Mouse (Mus musculus): ENCODE measurements around the gene Prune1. TPM values are rescaled to one million over a fixed set of nuclear protein-coding genes. Genes with fewer than 3 reads are reported as not detected.

The Prune1 gene
- 19.8 and 22.7 TPM in 2 replicates for polyA plus RNA-seq (2014; fragmentation: Nextera tagmentation; extraction: Ambion mirVana)

DNA sequence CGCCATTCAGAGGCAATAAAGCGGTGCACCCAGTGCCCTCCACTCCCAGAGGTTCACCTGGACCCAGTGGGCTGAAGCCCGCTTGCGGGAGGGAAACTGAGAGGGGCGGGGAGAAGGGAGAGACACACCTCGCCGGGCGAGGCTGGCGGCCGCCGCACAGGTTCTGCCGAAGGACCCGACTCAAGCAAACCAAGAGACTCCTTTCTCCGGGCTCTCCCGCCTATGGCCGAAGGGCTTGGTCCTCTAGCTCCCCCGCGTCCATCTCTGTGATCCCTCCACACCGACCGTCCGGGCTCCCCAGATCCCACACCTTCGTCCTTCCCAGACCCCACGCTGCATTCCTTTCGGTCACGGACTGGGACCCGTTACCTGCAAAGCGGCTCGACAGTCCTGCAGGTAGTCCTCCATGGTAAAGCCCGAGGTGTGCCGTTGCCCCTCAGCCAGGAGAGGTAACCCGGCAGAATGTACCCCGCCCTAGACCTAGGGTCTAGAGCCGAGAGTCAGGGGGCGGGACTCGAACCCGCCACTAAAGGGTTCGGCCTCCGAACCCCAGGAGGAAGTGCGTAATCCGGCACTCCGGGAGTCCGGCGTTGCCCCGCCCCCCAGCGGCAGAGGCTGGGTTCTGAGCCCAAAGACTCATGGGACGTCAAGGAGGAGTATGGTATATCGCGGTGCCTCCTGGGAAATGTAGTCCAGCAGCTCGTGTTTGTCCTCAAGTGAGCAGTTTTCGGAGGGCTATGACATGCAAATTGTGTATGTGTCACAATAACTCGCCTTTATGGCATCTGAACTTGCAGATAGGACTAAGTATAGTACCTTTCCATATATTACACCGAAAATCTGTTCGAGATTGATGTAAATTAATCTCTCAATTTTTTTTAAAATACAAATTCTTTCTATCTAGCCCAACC lies at the start of gene Prune1, which contains the start of gene Mindy1:
TSS of gene Prune1 (minus strand) at position 861 of the 911 bp plus-strand sequence.
TSS of gene Mindy1 (plus strand) at position 130 of the 911 bp plus-strand sequence.
- H3K4me1 ChIP-seq (replicated peaks; ENCODE audit: control insufficient read depth, insufficient read depth, low read length): peaks cover 35% of the 10 kb centered on the region
- peak within 1 kb of the TSS; percentile 90 for H3K9ac ChIP-seq (ENCODE audit: low read depth, low read length)
- WGBS: under 1% methylated on average over 53 of the region's 53 CpGs
- H3K4me3 ChIP-seq (ENCODE audit: low read depth, low read length): peak within 1 kb of the TSS; percentile 82
- no peaks in the 10 kb centered on the region for H3K36me3 ChIP-seq (ENCODE audit: control insufficient read depth, insufficient read depth, low read length)
- DNase-seq (ENCODE audit: low spot score) (peak; percentile 98), ATAC-seq (replicated peaks; ENCODE audit: low FRiP score) (peak; percentile 88)
- H3K27ac ChIP-seq (ENCODE audit: low read depth, low read length): peak within 1 kb of the TSS; percentile 98
- H3K9me3 ChIP-seq (ENCODE audit: control insufficient read depth, low read length): no peaks in the 10 kb centered on the region
- no peaks in the 10 kb centered on the region for H3K27me3 ChIP-seq (replicated peaks; ENCODE audit: control insufficient read depth, insufficient read depth, low read length)
- peak within 1 kb of the TSS; percentile 93 for H3K4me2 ChIP-seq

GRCm38 (mm10) chr3:95331528-95331927 lies 49.7 kb upstream of the Prune1 start:
- H3K27ac ChIP-seq (ENCODE audit: low read depth, low read length): no peak overlapping the region
- H3K4me2 ChIP-seq: no peak overlapping the region
- no peak for DNase-seq (ENCODE audit: low spot score)
- peaks cover 36% of the 10 kb centered on the region for H3K36me3 ChIP-seq (ENCODE audit: control insufficient read depth, insufficient read depth, low read length)
- ATAC-seq (replicated peaks; ENCODE audit: low FRiP score): no peak
- H3K4me1 ChIP-seq (replicated peaks; ENCODE audit: control insufficient read depth, insufficient read depth, low read length): no peaks in the 10 kb centered on the region
- no peaks in the 10 kb centered on the region for H3K27me3 ChIP-seq (replicated peaks; ENCODE audit: control insufficient read depth, insufficient read depth, low read length)
- WGBS: 88% methylated on average over 1 of the region's 1 CpGs
- H3K9ac ChIP-seq (ENCODE audit: low read depth, low read length): no peak overlapping the region
- H3K9me3 ChIP-seq (ENCODE audit: control insufficient read depth, low read length): no peaks in the 10 kb centered on the region
- no peak overlapping the region for H3K4me3 ChIP-seq (ENCODE audit: low read depth, low read length)

DNA sequence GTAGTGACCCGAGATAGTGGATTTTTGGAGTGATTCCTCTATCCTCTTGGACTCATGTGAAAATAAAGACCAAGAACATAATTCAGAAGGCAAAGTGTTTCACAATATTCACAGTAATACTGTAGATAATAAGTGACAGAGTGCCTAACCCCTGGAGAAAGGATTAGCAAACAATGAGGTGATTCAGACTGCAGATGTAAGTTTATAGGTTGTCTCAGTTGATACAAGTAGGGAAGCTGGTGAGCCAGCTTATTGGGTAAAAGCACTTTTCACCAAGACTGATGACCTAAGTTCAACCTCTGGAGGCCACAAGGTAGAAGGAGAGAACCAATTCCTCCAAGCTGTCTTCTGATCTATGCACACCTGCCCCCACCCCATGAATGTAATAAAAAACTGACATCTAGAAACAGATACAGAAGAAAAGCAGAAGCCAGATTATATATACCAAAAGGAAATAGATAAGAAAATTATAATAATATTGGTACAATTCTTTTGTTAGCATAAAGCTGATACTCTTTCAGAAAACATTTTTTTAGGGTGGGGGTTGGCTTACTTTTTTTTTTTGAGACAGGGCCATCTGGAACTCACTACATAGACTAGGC lies 47.0 kb upstream of the Prune1 start:
- no peaks in the 10 kb centered on the region for H3K9me3 ChIP-seq (ENCODE audit: control insufficient read depth, low read length)
- H3K9ac ChIP-seq (ENCODE audit: low read depth, low read length): no peak overlapping the region
- H3K36me3 ChIP-seq (ENCODE audit: control insufficient read depth, insufficient read depth, low read length): peaks cover 52% of the 10 kb centered on the region
- no peak for ATAC-seq (replicated peaks; ENCODE audit: low FRiP score)
- no peaks in the 10 kb centered on the region for H3K4me1 ChIP-seq (replicated peaks; ENCODE audit: control insufficient read depth, insufficient read depth, low read length)
- 84% methylated on average over 1 of the region's 1 CpGs for WGBS
- no peak for DNase-seq (ENCODE audit: low spot score)
- H3K4me2 ChIP-seq: no peak overlapping the region
- no peak overlapping the region for H3K4me3 ChIP-seq (ENCODE audit: low read depth, low read length)
- H3K27me3 ChIP-seq (replicated peaks; ENCODE audit: control insufficient read depth, insufficient read depth, low read length): no peaks in the 10 kb centered on the region
- H3K27ac ChIP-seq (ENCODE audit: low read depth, low read length): no peak overlapping the region

DNA sequence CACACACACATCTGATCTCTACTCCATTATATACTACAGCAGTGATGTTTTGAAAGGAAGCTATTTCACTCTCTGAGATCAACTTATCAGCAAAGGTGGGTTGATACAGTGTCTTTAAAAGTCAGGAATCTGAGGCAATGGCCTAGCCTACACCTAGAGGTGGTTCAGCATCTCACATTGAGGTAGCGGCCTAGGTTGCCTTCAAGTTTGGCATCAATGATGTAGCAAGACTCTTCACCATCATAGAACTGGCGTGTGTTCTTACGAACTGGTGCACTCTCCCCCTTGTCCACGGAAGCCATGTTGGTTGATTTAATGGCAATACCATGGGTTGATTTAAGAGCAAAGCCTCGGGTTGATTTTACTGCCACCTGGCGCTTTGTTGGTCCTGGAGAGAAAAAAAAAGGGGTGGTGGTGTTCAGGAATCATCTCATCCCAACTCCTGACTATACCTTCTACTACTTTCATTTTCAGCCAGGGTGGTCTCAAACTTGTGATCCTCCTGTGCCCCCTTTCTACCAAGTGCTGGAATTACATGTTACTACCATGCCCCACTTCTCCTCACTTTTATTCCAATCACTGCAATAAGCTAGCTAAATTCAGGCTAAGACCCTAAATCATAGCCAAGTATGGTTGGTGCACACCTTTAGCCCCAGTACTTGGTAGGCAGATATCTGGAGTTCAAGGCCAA lies 42.7 kb upstream of the Prune1 start:
- H3K9me3 ChIP-seq (ENCODE audit: control insufficient read depth, low read length): no peaks in the 10 kb centered on the region
- 0 out of 2 replicates have a peak, but pooled peaks cover 3% of the 10 kb centered on the region for H3K4me1 ChIP-seq (replicated peaks; ENCODE audit: control insufficient read depth, insufficient read depth, low read length)
- DNase-seq (ENCODE audit: low spot score) (no peak), ATAC-seq (replicated peaks; ENCODE audit: low FRiP score) (0 out of 2 replicates have a peak, but pooled peaks have one; percentile 44)
- peaks cover 69% of the 10 kb centered on the region for H3K36me3 ChIP-seq (ENCODE audit: control insufficient read depth, insufficient read depth, low read length)
- no peak overlapping the region for H3K27ac ChIP-seq (ENCODE audit: low read depth, low read length)
- WGBS: 91% methylated on average over 6 of the region's 6 CpGs
- no peak overlapping the region for H3K4me3 ChIP-seq (ENCODE audit: low read depth, low read length)
- no peak overlapping the region for H3K4me2 ChIP-seq
- no peaks in the 10 kb centered on the region for H3K27me3 ChIP-seq (replicated peaks; ENCODE audit: control insufficient read depth, insufficient read depth, low read length)
- H3K9ac ChIP-seq (ENCODE audit: low read depth, low read length): no peak overlapping the region

GRCm38 (mm10) chr3:95323429-95323828 lies 41.6 kb upstream of the Prune1 start:
- Histone ChIP-seq H3K4me3 (ENCODE audit: low read depth, low read length) (no peak overlapping the region), H3K36me3 (ENCODE audit: control insufficient read depth, insufficient read depth, low read length) (peaks cover 67% of the 10 kb centered on the region), H3K4me2 (no peak overlapping the region), H3K27me3 (replicated peaks; ENCODE audit: control insufficient read depth, insufficient read depth, low read length) (no peaks in the 10 kb centered on the region), H3K9me3 (ENCODE audit: control insufficient read depth, low read length) (no peaks in the 10 kb centered on the region), H3K27ac (ENCODE audit: low read depth, low read length) (no peak overlapping the region), H3K4me1 (replicated peaks; ENCODE audit: control insufficient read depth, insufficient read depth, low read length) (peaks cover 11% of the 10 kb centered on the region), H3K9ac (ENCODE audit: low read depth, low read length) (no peak overlapping the region)
- WGBS: 79% methylated on average over 3 of the region's 3 CpGs
- DNase-seq (ENCODE audit: low spot score) (no peak), ATAC-seq (replicated peaks; ENCODE audit: low FRiP score) (no peak)

DNA sequence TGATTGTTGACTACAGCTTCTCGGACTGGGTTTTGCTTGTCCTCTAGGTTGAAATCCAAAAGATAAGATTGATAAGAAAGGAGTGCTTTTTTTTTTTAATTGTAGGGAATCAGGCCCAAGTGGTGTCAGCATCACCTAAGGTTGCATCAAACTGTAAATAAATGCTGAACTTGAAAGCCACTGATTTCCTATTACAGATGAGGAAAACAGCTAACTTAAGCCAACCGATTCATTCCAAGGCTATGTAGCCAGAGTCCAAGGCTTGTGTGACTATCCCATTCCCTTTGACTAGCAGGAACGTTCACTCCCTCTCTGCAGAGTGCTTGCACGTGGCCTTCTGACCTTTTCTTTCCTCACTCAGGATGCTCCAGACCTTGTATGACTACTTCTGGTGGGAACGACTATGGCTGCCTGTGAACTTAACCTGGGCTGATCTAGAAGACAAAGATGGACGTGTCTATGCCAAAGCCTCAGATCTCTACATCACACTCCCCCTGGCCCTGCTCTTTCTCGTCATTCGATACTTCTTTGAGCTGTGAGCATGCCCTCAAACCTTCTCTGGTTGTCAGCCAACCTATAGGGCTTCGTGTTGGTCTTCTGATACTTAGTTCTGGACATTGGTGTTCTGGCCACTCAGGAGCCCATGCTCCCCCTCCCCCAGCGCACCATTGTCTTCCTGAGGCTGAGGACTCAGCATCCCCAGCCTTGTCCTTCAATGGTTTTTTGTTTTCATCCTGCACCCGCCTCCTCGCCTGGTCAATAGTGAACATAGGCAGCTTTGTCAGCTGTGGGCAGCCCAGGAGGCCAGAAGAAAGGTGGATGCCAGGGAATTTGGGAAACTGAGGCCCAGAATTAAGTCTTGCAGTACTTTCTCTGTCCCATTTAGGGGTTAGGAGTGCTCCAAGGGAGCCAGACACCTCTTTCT lies 38.1 kb upstream of the Prune1 start:
- H3K36me3 ChIP-seq (ENCODE audit: control insufficient read depth, insufficient read depth, low read length): peaks cover 43% of the 10 kb centered on the region
- ATAC-seq (replicated peaks; ENCODE audit: low FRiP score) (no peak), DNase-seq (ENCODE audit: low spot score) (no peak)
- no peaks in the 10 kb centered on the region for H3K27me3 ChIP-seq (replicated peaks; ENCODE audit: control insufficient read depth, insufficient read depth, low read length)
- H3K4me2 ChIP-seq: no peak overlapping the region; the same call in 1 of the 2 replicates
- peak overlapping the region; percentile 22; the same call in 1 of the 2 replicates for H3K9ac ChIP-seq (ENCODE audit: low read depth, low read length)
- no peaks in the 10 kb centered on the region for H3K9me3 ChIP-seq (ENCODE audit: control insufficient read depth, low read length)
- H3K4me1 ChIP-seq (replicated peaks; ENCODE audit: control insufficient read depth, insufficient read depth, low read length): peaks cover 26% of the 10 kb centered on the region
- no peak overlapping the region for H3K4me3 ChIP-seq (ENCODE audit: low read depth, low read length)
- no peak overlapping the region for H3K27ac ChIP-seq (ENCODE audit: low read depth, low read length)
- 79% methylated on average over 12 of the region's 12 CpGs for WGBS

GRCm38 (mm10) chr3:95319110-95319509 lies 37.2 kb upstream of the Prune1 start:
- peaks cover 26% of the 10 kb centered on the region for H3K4me1 ChIP-seq (replicated peaks; ENCODE audit: control insufficient read depth, insufficient read depth, low read length)
- no peaks in the 10 kb centered on the region for H3K27me3 ChIP-seq (replicated peaks; ENCODE audit: control insufficient read depth, insufficient read depth, low read length)
- WGBS: 68% methylated on average over 2 of the region's 2 CpGs
- no peak for DNase-seq (ENCODE audit: low spot score)
- H3K4me3 ChIP-seq (ENCODE audit: low read depth, low read length): peak overlapping the region; percentile 10; the same call in 1 of the 2 replicates
- H3K9ac ChIP-seq (ENCODE audit: low read depth, low read length): 0 out of 2 replicates have a peak overlapping the region, but pooled peaks have one; percentile 8
- no peaks in the 10 kb centered on the region for H3K9me3 ChIP-seq (ENCODE audit: control insufficient read depth, low read length)
- peak overlapping the region; percentile 46 for H3K4me2 ChIP-seq
- H3K36me3 ChIP-seq (ENCODE audit: control insufficient read depth, insufficient read depth, low read length): peaks cover 36% of the 10 kb centered on the region
- no peak for ATAC-seq (replicated peaks; ENCODE audit: low FRiP score)
- H3K27ac ChIP-seq (ENCODE audit: low read depth, low read length): 0 out of 2 replicates have a peak overlapping the region, but pooled peaks have one; percentile 47

Measured in liver, embryonic 11.5 days (tissue).